Mouse (Mus musculus): ENCODE data around the gene Bdkrb1.

- no peak for TF ChIP-seq MAFK (IDR thresholded peaks at IDR 0.05; ENCODE audit: insufficient read depth, low read depth, low read length)
- no peak for TF ChIP-seq ZNF384 (IDR thresholded peaks at IDR 0.05; ENCODE audit: low read depth, low read length)
- TF ChIP-seq CHD2 (IDR thresholded peaks at IDR 0.05; ENCODE audit: low read depth, low read length) = no peak
Observed at GRCm38 (mm10) chr12:105592361-105592761, 10.5 kb upstream of the Bdkrb1 start.
